Mouse (Mus musculus): ENCODE measurements around the gene Cacnb1. TPM values are rescaled to one million over a fixed set of nuclear protein-coding genes. Genes with fewer than 3 reads are reported as not detected.

Gene Cacnb1
- polyA plus RNA-seq, 1 experiment from 2014 or later = 0.95 TPM

GRCm38 (mm10) chr11:98021118-98021517 is 1.7 kb downstream of the Cacnb1 start:
- Histone ChIP-seq H3K4me1 (peaks cover 40% of the 10 kb centered on the region), H3K9ac (no peak overlapping the region), H3K4me3 (0 out of 2 replicates have a peak overlapping the region, but pooled peaks have one; percentile 65), H3K9me3 (replicated peaks) (no peaks in the 10 kb centered on the region), H3K4me2 (peak overlapping the region; percentile 95), H3K27me3 (replicated peaks) (peaks cover 61% of the 10 kb centered on the region), H3K36me3 (no peaks in the 10 kb centered on the region), H3K27ac (no peak overlapping the region)
- no peak for ATAC-seq
- 42% methylated on average over 2 of the region's 2 CpGs for WGBS (ENCODE audit: insufficient replicate concordance)

- no peak for ATAC-seq
- 64% methylated on average over 1 of the region's 1 CpGs for WGBS (ENCODE audit: insufficient replicate concordance)
- Histone ChIP-seq H3K4me2 (no peak overlapping the region), H3K9me3 (replicated peaks) (no peaks in the 10 kb centered on the region), H3K27ac (no peak overlapping the region), H3K4me3 (no peak overlapping the region), H3K27me3 (replicated peaks) (peaks cover 61% of the 10 kb centered on the region), H3K4me1 (peaks cover 36% of the 10 kb centered on the region), H3K36me3 (no peaks in the 10 kb centered on the region), H3K9ac (no peak overlapping the region)
Measured at GRCm38 (mm10) chr11:98020710-98021109, 2.1 kb downstream of the Cacnb1 start.

GRCm38 (mm10) chr11:98019883-98020610 is 2.8 kb downstream of the Cacnb1 start:
- peaks cover 61% of the 10 kb centered on the region for H3K27me3 ChIP-seq (replicated peaks)

GRCm38 (mm10) chr11:98018858-98019641 is 3.8 kb downstream of the Cacnb1 start:
- Histone ChIP-seq H3K4me3 (no peak overlapping the region), H3K9ac (no peak overlapping the region), H3K27me3 (replicated peaks) (peaks cover 64% of the 10 kb centered on the region), H3K36me3 (no peaks in the 10 kb centered on the region), H3K4me2 (no peak overlapping the region), H3K27ac (no peak overlapping the region), H3K9me3 (replicated peaks) (no peaks in the 10 kb centered on the region), H3K4me1 (peaks cover 33% of the 10 kb centered on the region)
- ATAC-seq = no peak
- 33% methylated on average over 10 of the region's 10 CpGs for WGBS (ENCODE audit: insufficient replicate concordance)

More at GRCm38 (mm10) chr11:98019883-98020610, 2.8 kb downstream of the Cacnb1 start:
- 33% methylated on average over 8 of the region's 8 CpGs for WGBS (ENCODE audit: insufficient replicate concordance)
- Histone ChIP-seq H3K36me3 (no peaks in the 10 kb centered on the region), H3K4me2 (no peak overlapping the region), H3K4me1 (peaks cover 33% of the 10 kb centered on the region), H3K9ac (no peak overlapping the region), H3K4me3 (no peak overlapping the region), H3K27ac (no peak overlapping the region), H3K9me3 (replicated peaks) (no peaks in the 10 kb centered on the region)
- no peak for ATAC-seq

- WGBS (ENCODE audit: insufficient replicate concordance) = 68% methylated on average over 6 of the region's 6 CpGs
- ATAC-seq = no peak
- Histone ChIP-seq H3K9ac (no peak overlapping the region), H3K4me1 (peaks cover 32% of the 10 kb centered on the region), H3K9me3 (replicated peaks) (no peaks in the 10 kb centered on the region), H3K36me3 (no peaks in the 10 kb centered on the region), H3K4me3 (no peak overlapping the region), H3K27ac (no peak overlapping the region), H3K4me2 (no peak overlapping the region), H3K27me3 (replicated peaks) (peaks cover 71% of the 10 kb centered on the region)
Measured at GRCm38 (mm10) chr11:98018222-98018621, 4.6 kb downstream of the Cacnb1 start.

- H3K4me3 ChIP-seq = no peak overlapping the region
- 60% methylated on average over 4 of the region's 4 CpGs for WGBS (ENCODE audit: insufficient replicate concordance)
- H3K27ac ChIP-seq = no peak overlapping the region
- H3K9me3 ChIP-seq (replicated peaks) = no peaks in the 10 kb centered on the region
- ATAC-seq = no peak
- H3K4me1 ChIP-seq = peaks cover 18% of the 10 kb centered on the region
- peaks cover 72% of the 10 kb centered on the region for H3K27me3 ChIP-seq (replicated peaks)
- no peaks in the 10 kb centered on the region for H3K36me3 ChIP-seq
- H3K4me2 ChIP-seq = no peak overlapping the region
- H3K9ac ChIP-seq = no peak overlapping the region
Measured at GRCm38 (mm10) chr11:98016824-98017223, 6.0 kb downstream of the Cacnb1 start.

- no peak for ATAC-seq
- Histone ChIP-seq H3K27ac (no peak overlapping the region), H3K27me3 (replicated peaks) (peaks cover 72% of the 10 kb centered on the region), H3K4me1 (peaks cover 11% of the 10 kb centered on the region; the same call in 1 of the 2 replicates), H3K4me2 (no peak overlapping the region), H3K36me3 (no peaks in the 10 kb centered on the region), H3K9ac (no peak overlapping the region), H3K4me3 (no peak overlapping the region), H3K9me3 (replicated peaks) (no peaks in the 10 kb centered on the region)
- 86% methylated on average over 5 of the region's 5 CpGs for WGBS (ENCODE audit: insufficient replicate concordance)
Measured at GRCm38 (mm10) chr11:98016177-98016576, 6.7 kb downstream of the Cacnb1 start.

- Histone ChIP-seq H3K27ac (no peak overlapping the region), H3K9ac (no peak overlapping the region), H3K27me3 (replicated peaks) (peaks cover 51% of the 10 kb centered on the region), H3K4me1 (no peaks in the 10 kb centered on the region), H3K36me3 (no peaks in the 10 kb centered on the region), H3K4me3 (no peak overlapping the region), H3K4me2 (no peak overlapping the region), H3K9me3 (replicated peaks) (no peaks in the 10 kb centered on the region)
- no peak for ATAC-seq
- 63% methylated on average over 10 of the region's 10 CpGs for WGBS (ENCODE audit: insufficient replicate concordance)
Measured at GRCm38 (mm10) chr11:98012831-98013230, 10.0 kb downstream of the Cacnb1 start.

GRCm38 (mm10) chr11:98011716-98012115 is 11.1 kb downstream of the Cacnb1 start:
- H3K4me1 ChIP-seq = no peaks in the 10 kb centered on the region
- 34% methylated on average over 8 of the region's 9 CpGs for WGBS (ENCODE audit: insufficient replicate concordance)

GRCm38 (mm10) chr11:98008087-98008486 is 14.7 kb downstream of the Cacnb1 start:
- peaks cover 57% of the 10 kb centered on the region for H3K27me3 ChIP-seq (replicated peaks)

More at GRCm38 (mm10) chr11:98011716-98012115, 11.1 kb downstream of the Cacnb1 start:
- no peak overlapping the region for H3K9ac ChIP-seq
- H3K36me3 ChIP-seq = no peaks in the 10 kb centered on the region
- peaks cover 45% of the 10 kb centered on the region for H3K27me3 ChIP-seq (replicated peaks)
- no peak overlapping the region for H3K4me3 ChIP-seq
- no peaks in the 10 kb centered on the region for H3K9me3 ChIP-seq (replicated peaks)
- no peak overlapping the region for H3K4me2 ChIP-seq
- no peak for ATAC-seq
- H3K27ac ChIP-seq = no peak overlapping the region

GRCm38 (mm10) chr11:98005686-98006085 is 17.1 kb downstream of the Cacnb1 start:
- H3K36me3 ChIP-seq = no peaks in the 10 kb centered on the region
- H3K27ac ChIP-seq = no peak overlapping the region
- H3K4me2 ChIP-seq = no peak overlapping the region
- WGBS (ENCODE audit: insufficient replicate concordance) = 69% methylated on average over 10 of the region's 10 CpGs
- no peak overlapping the region for H3K4me3 ChIP-seq
- H3K4me1 ChIP-seq = peaks cover 16% of the 10 kb centered on the region
- no peak overlapping the region for H3K9ac ChIP-seq
- no peak for ATAC-seq
- no peaks in the 10 kb centered on the region for H3K9me3 ChIP-seq (replicated peaks)
- H3K27me3 ChIP-seq (replicated peaks) = peaks cover 57% of the 10 kb centered on the region

More at GRCm38 (mm10) chr11:98008087-98008486, 14.7 kb downstream of the Cacnb1 start:
- Histone ChIP-seq H3K9me3 (replicated peaks) (no peaks in the 10 kb centered on the region), H3K27ac (no peak overlapping the region), H3K9ac (no peak overlapping the region), H3K4me3 (no peak overlapping the region), H3K4me1 (peaks cover 5% of the 10 kb centered on the region), H3K4me2 (no peak overlapping the region), H3K36me3 (no peaks in the 10 kb centered on the region)
- ATAC-seq = no peak
- 59% methylated on average over 11 of the region's 11 CpGs for WGBS (ENCODE audit: insufficient replicate concordance)

GRCm38 (mm10) chr11:98005076-98005475 is 17.8 kb downstream of the Cacnb1 start:
- Histone ChIP-seq H3K4me1 (peaks cover 16% of the 10 kb centered on the region), H3K36me3 (no peaks in the 10 kb centered on the region), H3K9me3 (replicated peaks) (no peaks in the 10 kb centered on the region), H3K9ac (no peak overlapping the region), H3K4me2 (peak overlapping the region; percentile 29), H3K27me3 (replicated peaks) (peaks cover 57% of the 10 kb centered on the region), H3K27ac (no peak overlapping the region), H3K4me3 (no peak overlapping the region)
- peak; percentile 22; the same call in 1 of the 2 replicates for ATAC-seq
- 21% methylated on average over 13 of the region's 13 CpGs for WGBS (ENCODE audit: insufficient replicate concordance)

Data from liver, embryonic 12.5 days (tissue).